Mouse (Mus musculus) myocyte (in vitro differentiated cells): ENCODE results near the gene Gpr89.

Experiments used
- CEBPB ChIP-seq: IDR thresholded peaks from 2 replicates; pipeline ENCODE4 v1.6.1; 2011; ENCODE audit warnings: mild to moderate bottlenecking, moderate library complexity; ENCODE audit not compliant: poor library complexity, insufficient read depth, severe bottlenecking
- E2F4 ChIP-seq: IDR thresholded peaks from one replicate; pipeline ENCODE4 v1.6.1; 2011; ENCODE audit warnings: mild to moderate bottlenecking, control low read depth, moderate library complexity; ENCODE audit not compliant: insufficient read depth
- MAX ChIP-seq: IDR thresholded peaks from one replicate; pipeline ENCODE4 v1.6.1; 2011; ENCODE audit warnings: low read depth, mild to moderate bottlenecking, control low read depth
- MYOG ChIP-seq, 3 experiments: IDR thresholded peaks; one replicate each; pipeline ENCODE4 v1.6.1; 2011; ENCODE audit warnings: control low read depth in 2 of 3, low read depth in 2 of 3, mild to moderate bottlenecking in 2 of 3; ENCODE audit not compliant: insufficient read length in 2 of 3, control insufficient read depth in 1 of 3, insufficient read depth in 1 of 3
- POLR2A ChIP-seq: IDR thresholded peaks from one replicate; pipeline ENCODE4 v1.6.1; 2011; ENCODE audit warnings: low read depth, mild to moderate bottlenecking, control low read depth, moderate library complexity; ENCODE audit not compliant: insufficient read length

- TF ChIP-seq E2F4 = no peak
- no peak for TF ChIP-seq POLR2A
- TF ChIP-seq CEBPB = no peak
- no peak for TF ChIP-seq MYOG (IDR thresholded peaks at IDR 0.05; ENCODE audit: control insufficient read depth in 1 of 3, insufficient read depth in 1 of 3, insufficient read length in 2 of 3, low read depth in 2 of 3)
- no peak for TF ChIP-seq MAX
Observed at GRCm38 (mm10) chr3:96846985-96847384, 58.2 kb downstream of the Gpr89 start.
